Mouse (Mus musculus): ENCODE data around the gene Fgf10. TPM values are rescaled to one million over a fixed set of nuclear protein-coding genes. Genes with fewer than 3 reads are reported as not detected.

Fgf10 gene
- 1.8 and 1.9 TPM in 2 replicates for polyA plus RNA-seq (2012; rRNA removed)

DNA sequence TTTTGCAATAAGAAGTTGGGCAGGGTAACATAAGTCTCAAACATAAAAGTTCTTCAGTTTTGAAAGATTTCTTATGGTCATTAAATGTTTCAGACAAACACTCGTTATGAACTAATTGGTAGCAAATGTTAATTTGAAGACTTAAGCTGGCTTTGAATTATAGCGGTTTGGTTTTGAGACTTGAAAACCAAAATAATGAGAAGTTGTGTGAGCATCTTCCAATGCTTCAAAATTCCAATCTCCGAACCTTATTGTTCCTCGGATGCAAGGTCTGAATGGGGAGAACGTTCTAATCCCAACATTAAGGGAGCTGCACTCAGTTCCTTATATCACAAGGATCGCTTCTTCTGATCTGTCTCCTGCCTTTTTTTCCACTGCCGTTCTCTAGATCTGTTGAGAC lies at the start of gene Fgf10:
TSS of gene Fgf10 (plus strand) at position 301 of the 400 bp plus-strand sequence.

Data from colon, adult 2 months (tissue).